Mouse (Mus musculus): ENCODE measurements around the gene Rpl27.
"Not testable (repeated sequence)": the region's sequence is repeated elsewhere in the genome, so short reads cannot be mapped to it uniquely, and the experiment has no call there.

Gene Rpl27

GRCm38 (mm10) chr11:101447786-101448185 lies 5.7 kb downstream of the Rpl27 start:
- DNase-seq (ENCODE audit: low spot score) = no peak

- peak; percentile 69 for DNase-seq (ENCODE audit: low spot score)
Observed at GRCm38 (mm10) chr11:101448274-101448746, 6.2 kb downstream of the Rpl27 start, which contains the start of gene Ifi35. TSS of gene Ifi35 (plus strand) at chr11:101448407.

GRCm38 (mm10) chr11:101448899-101449298 lies 6.8 kb downstream of the Rpl27 start:
- no peak for DNase-seq (ENCODE audit: low spot score)

- DNase-seq (ENCODE audit: low spot score) = not testable (repeated sequence)
Observed at GRCm38 (mm10) chr11:101449596-101449995, 7.5 kb downstream of the Rpl27 start.

GRCm38 (mm10) chr11:101450394-101450793 lies 8.3 kb downstream of the Rpl27 start:
- no peak for DNase-seq (ENCODE audit: low spot score)

GRCm38 (mm10) chr11:101451536-101451935 lies 9.4 kb downstream of the Rpl27 start:
- DNase-seq (ENCODE audit: low spot score) = no peak

GRCm38 (mm10) chr11:101452093-101452774 lies 10.1 kb downstream of the Rpl27 start:
- no peak for DNase-seq (ENCODE audit: low spot score)

- DNase-seq (ENCODE audit: low spot score) = no peak
Observed at GRCm38 (mm10) chr11:101454702-101455101, 12.6 kb downstream of the Rpl27 start.

GRCm38 (mm10) chr11:101455627-101456026 lies 13.5 kb downstream of the Rpl27 start:
- no peak for DNase-seq (ENCODE audit: low spot score)

- DNase-seq (ENCODE audit: low spot score) = no peak
Observed at GRCm38 (mm10) chr11:101457631-101458030, 15.5 kb downstream of the Rpl27 start.

GRCm38 (mm10) chr11:101458217-101458616 lies 16.1 kb downstream of the Rpl27 start:
- no peak for DNase-seq (ENCODE audit: low spot score)

GRCm38 (mm10) chr11:101459716-101460115 lies 17.6 kb downstream of the Rpl27 start:
- no peak for DNase-seq (ENCODE audit: low spot score)

- no peak for DNase-seq (ENCODE audit: low spot score)
Observed at GRCm38 (mm10) chr11:101460321-101460720, 18.2 kb downstream of the Rpl27 start.

GRCm38 (mm10) chr11:101462141-101462540 lies 20.0 kb downstream of the Rpl27 start:
- DNase-seq (ENCODE audit: low spot score) = no peak

- DNase-seq (ENCODE audit: low spot score) = no peak
Observed at GRCm38 (mm10) chr11:101462583-101463440, 20.7 kb downstream of the Rpl27 start.

GRCm38 (mm10) chr11:101464211-101465100 lies 22.4 kb downstream of the Rpl27 start, which contains the start of gene Rnd2:
TSS of gene Rnd2 (plus strand) at chr11:101464999.
- no peak for DNase-seq (ENCODE audit: low spot score)

GRCm38 (mm10) chr11:101465101-101465868 lies 23.2 kb downstream of the Rpl27 start:
- DNase-seq (ENCODE audit: low spot score) = peak; percentile 66

GRCm38 (mm10) chr11:101465869-101466551 lies 23.9 kb downstream of the Rpl27 start, which contains the start of gene Vat1:
TSS of gene Vat1 (minus strand) at chr11:101466230.
- peak; percentile 72 for DNase-seq (ENCODE audit: low spot score)

- not testable (repeated sequence) for DNase-seq (ENCODE audit: low spot score)
Observed at GRCm38 (mm10) chr11:101466552-101466950, 24.5 kb downstream of the Rpl27 start.

Data from ovary, postnatal 36 days (tissue).